Mouse (Mus musculus) MEL (cell line): ENCODE results near the gene Cdh23. TPM values are rescaled to one million over a fixed set of nuclear protein-coding genes. Genes with fewer than 3 reads are reported as not detected.

Experiments used
- DNase-seq: peaks from one replicate; pipeline ENCODE4 v3.0.0; 2011; ENCODE audit warnings: low read depth, low spot score
- H3K27ac ChIP-seq: 2 replicates; pipeline ENCODE4 v1.5.1; 2012; ENCODE audit warnings: low read depth, mild to moderate bottlenecking, control low read depth, low read length, moderate library complexity; ENCODE audit not compliant: control insufficient read depth
- H3K27me3 ChIP-seq, 2 experiments: fragments of 150-350 bp in 1 of 2; sonication (generic) in 1 of 2; 2 replicates each; pipeline ENCODE4 v1.6.1; 2012; ENCODE audit warnings: low read length in 2 of 2, mild to moderate bottlenecking in 2 of 2, improper control_type of control experiment in 1 of 2, moderate library complexity in 1 of 2; ENCODE audit not compliant: insufficient read depth in 2 of 2, control insufficient read depth in 1 of 2
- H3K36me3 ChIP-seq, 2 experiments: 2 replicates each; pipeline ENCODE4 v1.6.1; 2012 to 2014; ENCODE audit warnings: low read length in 2 of 2, improper control_type of control experiment in 1 of 2, inconsistent platforms in 1 of 2, mild to moderate bottlenecking in 1 of 2; ENCODE audit not compliant: insufficient read depth in 2 of 2, control insufficient read depth in 1 of 2
- H3K4me1 ChIP-seq, 2 experiments: fragments of 150-350 bp in 1 of 2; sonication (generic) in 1 of 2; 2 replicates each; pipeline ENCODE4 v1.6.1; 2012; ENCODE audit warnings: low read length in 2 of 2, improper control_type of control experiment in 1 of 2, mild to moderate bottlenecking in 1 of 2; ENCODE audit not compliant: insufficient read depth in 2 of 2, control insufficient read depth in 1 of 2
- H3K4me3 ChIP-seq, 2 experiments: fragments of 150-350 bp in 1 of 2; sonication (generic) in 1 of 2; 2 replicates each; pipeline ENCODE4 v1.5.1; 2012; ENCODE audit warnings: low read depth in 2 of 2, low read length in 2 of 2, mild to moderate bottlenecking in 2 of 2, moderate library complexity in 2 of 2, control low read depth in 1 of 2, improper control_type of control experiment in 1 of 2; ENCODE audit not compliant: control insufficient read depth in 1 of 2, insufficient read depth in 1 of 2
- H3K79me2 ChIP-seq: 2 replicates; pipeline ENCODE4 v1.6.1; 2012; ENCODE audit warnings: mild to moderate bottlenecking, low read length, moderate library complexity; ENCODE audit not compliant: control insufficient read depth, poor library complexity, insufficient read depth
- H3K9ac ChIP-seq: 2 replicates; pipeline ENCODE4 v1.6.1; 2012; ENCODE audit warnings: low read depth, mild to moderate bottlenecking, control low read depth, low read length, moderate library complexity; ENCODE audit not compliant: control insufficient read depth, poor library complexity, severe bottlenecking
- H3K9me3 ChIP-seq: fragments of 150-350 bp; sonication (generic); replicated peaks from 2 replicates; pipeline ENCODE4 v1.6.1; 2012; ENCODE audit warnings: mild to moderate bottlenecking, low read length, improper control_type of control experiment, moderate library complexity; ENCODE audit not compliant: insufficient read depth
- CHD1 ChIP-seq: IDR thresholded peaks from 2 replicates; pipeline ENCODE4 v1.6.1; 2012; ENCODE audit warnings: low read depth, mild to moderate bottlenecking, inconsistent platforms, low read length, improper control_type of control experiment
- CHD2 ChIP-seq: IDR thresholded peaks from 2 replicates; pipeline ENCODE4 v1.6.1; 2011; ENCODE audit warnings: low read length, improper control_type of control experiment
- CTCF ChIP-seq, 3 experiments: IDR thresholded peaks in 2 of 3; conservative IDR thresholded peaks in 1 of 3; 2 replicates each; pipeline ENCODE4 v1.5.1; 2011 to 2012; ENCODE audit warnings: low read length in 3 of 3, low read depth in 2 of 3, mild to moderate bottlenecking in 2 of 3, improper control_type of control experiment in 1 of 3, inconsistent platforms in 1 of 3, mixed read lengths in 1 of 3, moderate library complexity in 1 of 3; ENCODE audit not compliant: control insufficient read depth in 1 of 3, insufficient read depth in 1 of 3, poor library complexity in 1 of 3, severe bottlenecking in 1 of 3
- E2F4 ChIP-seq: IDR thresholded peaks from 2 replicates; pipeline ENCODE4 v1.6.1; 2011; ENCODE audit warnings: low read depth, low read length, improper control_type of control experiment, borderline replicate concordance
- ETS1 ChIP-seq: IDR thresholded peaks from 2 replicates; pipeline ENCODE4 v1.6.1; 2012; ENCODE audit warnings: low read depth, mild to moderate bottlenecking, inconsistent platforms, low read length, improper control_type of control experiment, moderate library complexity
- GABPA ChIP-seq: IDR thresholded peaks from 2 replicates; pipeline ENCODE4 v1.6.1; 2012; ENCODE audit warnings: low read depth, mild to moderate bottlenecking, inconsistent platforms, low read length, improper control_type of control experiment, moderate library complexity
- HCFC1 ChIP-seq: IDR thresholded peaks from 2 replicates; pipeline ENCODE4 v1.6.1; 2012; ENCODE audit warnings: low read depth, mild to moderate bottlenecking, inconsistent platforms, low read length, improper control_type of control experiment, moderate library complexity
- KAT2A ChIP-seq: conservative IDR thresholded peaks from 2 replicates; pipeline ENCODE4 v1.6.1; 2012; ENCODE audit warnings: low read depth, low read length, improper control_type of control experiment, inconsistent platforms
- MAFK ChIP-seq: IDR thresholded peaks from 2 replicates; pipeline ENCODE4 v1.6.1; 2011; ENCODE audit warnings: low read depth, mild to moderate bottlenecking, low read length, improper control_type of control experiment, borderline replicate concordance
- MAX ChIP-seq: IDR thresholded peaks from 2 replicates; pipeline ENCODE4 v1.6.1; 2011; ENCODE audit warnings: low read length, improper control_type of control experiment
- MAZ ChIP-seq: IDR thresholded peaks from 2 replicates; pipeline ENCODE4 v1.6.1; 2012; ENCODE audit warnings: low read depth, mild to moderate bottlenecking, inconsistent platforms, low read length, improper control_type of control experiment
- MEF2A ChIP-seq: IDR thresholded peaks from 2 replicates; pipeline ENCODE4 v1.6.1; 2014; ENCODE audit warnings: low read depth, mild to moderate bottlenecking, inconsistent platforms, low read length, improper control_type of control experiment; ENCODE audit not compliant: poor library complexity, insufficient replicate concordance, severe bottlenecking; ENCODE audit errors: extremely low read depth
- MXI1 ChIP-seq: IDR thresholded peaks from 2 replicates; pipeline ENCODE4 v1.6.1; 2011; ENCODE audit warnings: mild to moderate bottlenecking, low read depth, low read length, improper control_type of control experiment
- NELFE ChIP-seq: IDR thresholded peaks from 2 replicates; pipeline ENCODE4 v1.6.1; 2011; ENCODE audit warnings: low read depth, low read length, improper control_type of control experiment
- POLR2A ChIP-seq, 2 experiments: IDR thresholded peaks; 2 replicates each; pipeline ENCODE4 v1.6.1; 2011 to 2012; ENCODE audit warnings: low read length in 2 of 2, mild to moderate bottlenecking in 2 of 2, control low read depth in 1 of 2, improper control_type of control experiment in 1 of 2, low read depth in 1 of 2, moderate library complexity in 1 of 2; ENCODE audit not compliant: control insufficient read depth in 1 of 2, insufficient read depth in 1 of 2, poor library complexity in 1 of 2
- POLR2AphosphoS5 ChIP-seq: IDR thresholded peaks from 2 replicates; pipeline ENCODE4 v1.6.1; 2012; ENCODE audit warnings: low read depth, borderline replicate concordance, mild to moderate bottlenecking, inconsistent platforms, low read length, moderate library complexity, mixed read lengths
- SIN3A ChIP-seq: IDR thresholded peaks from 2 replicates; pipeline ENCODE4 v1.6.1; 2012; ENCODE audit warnings: low read length, improper control_type of control experiment, inconsistent platforms
- TAL1 ChIP-seq: IDR thresholded peaks from 2 replicates; pipeline ENCODE4 v1.6.1; 2012; ENCODE audit warnings: mild to moderate bottlenecking, inconsistent platforms, low read length, moderate library complexity, mixed read lengths
- TCF12 ChIP-seq: IDR thresholded peaks from 2 replicates; pipeline ENCODE4 v1.6.1; 2014; ENCODE audit warnings: low read depth, mild to moderate bottlenecking, inconsistent platforms, low read length, improper control_type of control experiment, moderate library complexity
- USF1 ChIP-seq: IDR thresholded peaks from 2 replicates; pipeline ENCODE4 v1.6.1; 2014; ENCODE audit warnings: low read depth, mild to moderate bottlenecking, inconsistent platforms, low read length, improper control_type of control experiment, moderate library complexity
- ZC3H11A ChIP-seq: IDR thresholded peaks from 2 replicates; pipeline ENCODE4 v1.6.1; 2012; ENCODE audit warnings: low read depth, mild to moderate bottlenecking, inconsistent platforms, low read length, improper control_type of control experiment
- ZNF384 ChIP-seq: IDR thresholded peaks from 2 replicates; pipeline ENCODE4 v1.6.1; 2012; ENCODE audit warnings: low read depth, mild to moderate bottlenecking, inconsistent platforms, low read length, improper control_type of control experiment
- polyA plus RNA-seq, 2 experiments: library from polyadenylated mRNA; stranded (reverse) in 1 of 2; unstranded in 1 of 2; fragments of >175 nt in 1 of 2; fragments of >200 nt in 1 of 2; gene quantifications; 2 replicates each; pipeline versions ENCODE4 v1.2.1 to v1.2.4; 2012; ENCODE audit warnings: low replicate concordance in 2 of 2, low read depth in 1 of 2; ENCODE audit not compliant: insufficient read length in 2 of 2, insufficient read depth in 1 of 2, missing spikeins in 1 of 2
- total RNA-seq: library from RNA; depleted of rRNA; stranded (reverse); fragments of 300-350 nt; gene quantifications from 2 replicates; pipeline ENCODE4 v1.2.3, GENCODE M21; 2012

Cdh23 gene
- total and polyA plus RNA-seq, 3 experiments = 0.04 TPM; not detected in 2

GRCm38 (mm10) chr10:60346701-60347405 lies 349.4 kb downstream of the Cdh23 start, which contains the start of gene Vsir (continued):
- no peak for TF ChIP-seq GABPA
- peak; percentile 78 to 90 (median 83) for TF ChIP-seq CTCF (IDR thresholded peaks at IDR 0.05 in 2 of 3, conservative IDR thresholded peaks at IDR 0.05 in 1 of 3; ENCODE audit: control insufficient read depth in 1 of 3, insufficient read depth in 1 of 3, low read depth in 2 of 3, low read length in 3 of 3, poor library complexity in 1 of 3, severe bottlenecking in 1 of 3)
- peak; percentile 52 for TF ChIP-seq SIN3A

- H3K4me3 ChIP-seq = peak overlapping the region; percentile 42 to 64
- H3K36me3 ChIP-seq = peaks cover 0 to 23% of the 10 kb centered on the region in 2 experiments; a peak in 2 of 4 replicates
- no peak overlapping the region for H3K27ac ChIP-seq
- DNase-seq = no peak
- H3K9me3 ChIP-seq = no peaks in the 10 kb centered on the region
- peak overlapping the region; percentile 52; the same call in 1 of the 2 replicates for H3K9ac ChIP-seq
- H3K79me2 ChIP-seq = no peaks in the 10 kb centered on the region; the same call in 1 of the 2 replicates
- no peaks in the 10 kb centered on the region for H3K27me3 ChIP-seq
- no peak for TF ChIP-seq CHD1
- no peak for TF ChIP-seq TAL1
- no peak for TF ChIP-seq MXI1
- TF ChIP-seq ETS1 = no peak
- TF ChIP-seq MAZ = no peak
- no peak for TF ChIP-seq POLR2A (IDR thresholded peaks at IDR 0.05; ENCODE audit: control insufficient read depth in 1 of 2, insufficient read depth in 1 of 2, low read depth in 1 of 2, low read length in 2 of 2, poor library complexity in 1 of 2)
- no peak for TF ChIP-seq MAFK
- TF ChIP-seq MAX = no peak
- no peak for TF ChIP-seq KAT2A
- peaks cover 11 to 33% of the 10 kb centered on the region in 2 experiments for H3K4me1 ChIP-seq
Measured at GRCm38 (mm10) chr10:60346056-60346455, 350.2 kb downstream of the Cdh23 start.

DNA sequence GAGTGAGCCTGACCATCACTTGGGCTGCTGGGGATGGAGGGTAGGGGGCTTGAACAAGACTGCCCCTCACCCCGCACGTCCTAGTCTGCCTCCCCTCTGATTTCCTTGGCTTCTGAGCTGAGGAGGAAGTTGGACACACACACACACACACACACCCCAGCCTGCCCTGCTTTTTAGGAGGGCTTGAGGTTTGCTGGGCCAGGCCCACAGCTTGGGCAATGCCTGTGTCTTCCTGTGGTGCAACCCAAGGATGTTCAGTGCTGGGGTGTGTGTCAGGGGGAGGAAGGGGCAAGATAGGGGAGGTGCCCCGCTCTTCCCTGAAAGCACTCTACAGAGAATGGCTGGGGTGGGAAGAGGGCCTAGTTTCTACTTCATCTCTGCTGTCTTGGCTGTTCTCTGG lies 352.2 kb downstream of the Cdh23 start:
- H3K4me3 ChIP-seq = no peak overlapping the region
- H3K36me3 ChIP-seq = peaks cover 0 to 12% of the 10 kb centered on the region in 2 experiments; a peak in 2 of 4 replicates
- no peak for DNase-seq
- no peaks in the 10 kb centered on the region for H3K9me3 ChIP-seq
- H3K79me2 ChIP-seq = no peaks in the 10 kb centered on the region; the same call in 1 of the 2 replicates
- no peaks in the 10 kb centered on the region for H3K27me3 ChIP-seq
- H3K9ac ChIP-seq = no peak overlapping the region
- no peak overlapping the region for H3K27ac ChIP-seq
- TF ChIP-seq ZC3H11A (no peak), E2F4 (no peak), TCF12 (no peak), USF1 (no peak), HCFC1 (no peak), ZNF384 (no peak), CHD2 (no peak), NELFE (no peak), KAT2A (no peak), MAX (no peak), GABPA (no peak), POLR2AphosphoS5 (no peak), MEF2A (no peak)
- peaks cover 8 to 22% of the 10 kb centered on the region in 2 experiments for H3K4me1 ChIP-seq
